Mouse (Mus musculus) midbrain, embryonic 12.5 days (tissue): ENCODE measurements around the gene Nova2. TPM values are rescaled to one million over a fixed set of nuclear protein-coding genes. Genes with fewer than 3 reads are reported as not detected.

Experiments used
- ATAC-seq: fragments of 200-750 bp; cut with Nextera tagmentation; 2 replicates; pipeline ENCODE4 v1.8.0; 2017; ENCODE audit warnings: low read depth, moderate TSS enrichment, moderate library complexity; ENCODE audit not compliant: low FRiP score
- H3K27ac ChIP-seq: fragments of 300-500 bp; sonication (generic); replicated peaks from 2 replicates; pipeline ENCODE4 v1.5.1; 2016; ENCODE audit warnings: mild to moderate bottlenecking
- H3K27me3 ChIP-seq: fragments of 300-500 bp; sonication (generic); 2 replicates; pipeline ENCODE4 v1.6.1; 2016; ENCODE audit warnings: mild to moderate bottlenecking
- H3K36me3 ChIP-seq: fragments of 300-500 bp; sonication (generic); 2 replicates; pipeline ENCODE4 v1.6.1; 2016
- H3K4me1 ChIP-seq: fragments of 300-500 bp; sonication (generic); 2 replicates; pipeline ENCODE4 v1.6.1; 2016
- H3K4me2 ChIP-seq: fragments of 300-500 bp; sonication (generic); replicated peaks from 2 replicates; pipeline ENCODE4 v1.6.1; 2016; ENCODE audit warnings: mild to moderate bottlenecking, moderate library complexity
- H3K4me3 ChIP-seq: fragments of 300-500 bp; sonication (generic); 2 replicates; pipeline ENCODE4 v1.5.1; 2016; ENCODE audit warnings: mild to moderate bottlenecking
- H3K9ac ChIP-seq: fragments of 300-500 bp; sonication (generic); replicated peaks from 2 replicates; pipeline ENCODE4 v1.6.1; 2016; ENCODE audit warnings: mild to moderate bottlenecking, moderate library complexity
- H3K9me3 ChIP-seq: fragments of 300-500 bp; sonication (generic); 2 replicates; pipeline ENCODE4 v1.6.1; 2016; ENCODE audit warnings: mild to moderate bottlenecking
- WGBS: fragments of 180-500 bp; shearing (Covaris S2); methylation state at CpG from one replicate; pipeline ENCODE4 v1.1.7; 2016; 5-methylcytosine and 5-hydroxymethylcytosine counted together
- polyA plus RNA-seq: library from polyadenylated mRNA; unstranded; fragments of >200 nt; fragmentation: Nextera tagmentation; extraction: Ambion mirVana; gene quantifications from 2 replicates; pipeline ENCODE4 v1.2.1, GENCODE M21; 2016

Gene Nova2
- polyA plus RNA-seq, 1 experiment from 2014 or later, result 12.0 TPM

GRCm38 (mm10) chr7:18990601-18991295 is 65.1 kb downstream of the Nova2 start, which contains the start of gene Mypop:
Gene Mypop, plus strand, starts transcription at chr7:18991245.
- 0 out of 2 replicates have a peak, but pooled peaks cover 4% of the 10 kb centered on the region for H3K36me3 ChIP-seq
- peak; percentile 93 for ATAC-seq
- peaks cover 25% of the 10 kb centered on the region for H3K27me3 ChIP-seq
- peaks cover 24% of the 10 kb centered on the region for H3K4me1 ChIP-seq
- peak within 1 kb of the TSS; percentile 69 for H3K9ac ChIP-seq
- H3K9me3 ChIP-seq, result no peaks in the 10 kb centered on the region
- WGBS, result under 1% methylated on average over 36 of the region's 37 CpGs
- peak within 1 kb of the TSS; percentile 73 for H3K4me2 ChIP-seq
- peak within 1 kb of the TSS; percentile 56 for H3K4me3 ChIP-seq
- H3K27ac ChIP-seq, result peak within 1 kb of the TSS; percentile 95

GRCm38 (mm10) chr7:18991660-18992293 is 66.1 kb downstream of the Nova2 start:
- Histone ChIP-seq H3K27me3 (peaks cover 25% of the 10 kb centered on the region), H3K36me3 (peaks cover 9% of the 10 kb centered on the region; the same call in 1 of the 2 replicates), H3K9ac (peak overlapping the region; percentile 69), H3K27ac (peak overlapping the region; percentile 20; the same call in 1 of the 2 replicates), H3K4me2 (peak overlapping the region; percentile 73), H3K4me3 (peak overlapping the region; percentile 56), H3K4me1 (peaks cover 24% of the 10 kb centered on the region), H3K9me3 (no peaks in the 10 kb centered on the region)
- under 1% methylated on average over 59 of the region's 59 CpGs for WGBS
- 0 out of 2 replicates have a peak, but pooled peaks have one; percentile 0 for ATAC-seq

GRCm38 (mm10) chr7:18992294-18992675 is 66.6 kb downstream of the Nova2 start:
- H3K9ac ChIP-seq, result peak overlapping the region; percentile 69
- peaks cover 24% of the 10 kb centered on the region for H3K4me1 ChIP-seq
- 3% methylated on average over 31 of the region's 31 CpGs for WGBS
- peak overlapping the region; percentile 20; the same call in 1 of the 2 replicates for H3K27ac ChIP-seq
- peaks cover 9% of the 10 kb centered on the region; the same call in 1 of the 2 replicates for H3K36me3 ChIP-seq
- H3K4me3 ChIP-seq, result peak overlapping the region; percentile 56
- peak overlapping the region; percentile 73 for H3K4me2 ChIP-seq
- peaks cover 25% of the 10 kb centered on the region for H3K27me3 ChIP-seq
- H3K9me3 ChIP-seq, result no peaks in the 10 kb centered on the region
- no peak for ATAC-seq

- WGBS, result 89% methylated on average over 5 of the region's 5 CpGs
- H3K9me3 ChIP-seq, result no peaks in the 10 kb centered on the region
- peak overlapping the region; percentile 73 for H3K4me2 ChIP-seq
Measured at GRCm38 (mm10) chr7:18993036-18993435, 67.3 kb downstream of the Nova2 start.

GRCm38 (mm10) chr7:18998835-18999234 is 73.1 kb downstream of the Nova2 start:
- Histone ChIP-seq H3K27ac (0 out of 2 replicates have a peak overlapping the region, but pooled peaks have one; percentile 2), H3K27me3 (0 out of 2 replicates have a peak, but pooled peaks cover under 1% of the 10 kb centered on the region), H3K9me3 (no peaks in the 10 kb centered on the region), H3K36me3 (peaks cover 9% of the 10 kb centered on the region; the same call in 1 of the 2 replicates), H3K4me2 (no peak overlapping the region), H3K9ac (no peak overlapping the region), H3K4me3 (no peak overlapping the region), H3K4me1 (peaks cover 26% of the 10 kb centered on the region)
- 30% methylated on average over 9 of the region's 9 CpGs for WGBS
- ATAC-seq, result no peak

More at GRCm38 (mm10) chr7:18993036-18993435, 67.3 kb downstream of the Nova2 start:
- H3K27me3 ChIP-seq, result peaks cover 25% of the 10 kb centered on the region
- H3K4me1 ChIP-seq, result peaks cover 24% of the 10 kb centered on the region
- H3K27ac ChIP-seq, result no peak overlapping the region
- H3K9ac ChIP-seq, result no peak overlapping the region
- H3K36me3 ChIP-seq, result peaks cover 9% of the 10 kb centered on the region; the same call in 1 of the 2 replicates
- ATAC-seq, result no peak
- peak overlapping the region; percentile 56; the same call in 1 of the 2 replicates for H3K4me3 ChIP-seq

- Histone ChIP-seq H3K36me3 (peaks cover 14% of the 10 kb centered on the region), H3K27me3 (no peaks in the 10 kb centered on the region), H3K4me2 (peak overlapping the region; percentile 44), H3K4me1 (peaks cover 36% of the 10 kb centered on the region), H3K27ac (no peak overlapping the region), H3K4me3 (peak overlapping the region; percentile 33), H3K9me3 (no peaks in the 10 kb centered on the region), H3K9ac (peak overlapping the region; percentile 51; the same call in 1 of the 2 replicates)
- 50% methylated on average over 10 of the region's 10 CpGs for WGBS
- no peak for ATAC-seq
Measured at GRCm38 (mm10) chr7:19000421-19000820, 74.7 kb downstream of the Nova2 start.

- 45% methylated on average over 17 of the region's 18 CpGs for WGBS
- ATAC-seq, result no peak
Measured at GRCm38 (mm10) chr7:19001066-19001806, 75.5 kb downstream of the Nova2 start.

GRCm38 (mm10) chr7:19001807-19002085 is 76.1 kb downstream of the Nova2 start:
- H3K36me3 ChIP-seq, result peaks cover 16% of the 10 kb centered on the region
- no peak overlapping the region for H3K4me3 ChIP-seq
- no peak overlapping the region for H3K4me2 ChIP-seq
- no peak overlapping the region for H3K27ac ChIP-seq
- no peaks in the 10 kb centered on the region for H3K9me3 ChIP-seq
- no peak for ATAC-seq
- WGBS, result 87% methylated on average over 3 of the region's 3 CpGs
- H3K27me3 ChIP-seq, result no peaks in the 10 kb centered on the region
- H3K9ac ChIP-seq, result no peak overlapping the region
- H3K4me1 ChIP-seq, result peaks cover 48% of the 10 kb centered on the region

More at GRCm38 (mm10) chr7:19001066-19001806, 75.5 kb downstream of the Nova2 start:
- H3K9me3 ChIP-seq, result no peaks in the 10 kb centered on the region
- H3K27ac ChIP-seq, result no peak overlapping the region
- H3K36me3 ChIP-seq, result peaks cover 18% of the 10 kb centered on the region
- H3K4me1 ChIP-seq, result peaks cover 44% of the 10 kb centered on the region
- H3K4me3 ChIP-seq, result peak overlapping the region; percentile 33
- peak overlapping the region; percentile 44 for H3K4me2 ChIP-seq
- H3K9ac ChIP-seq, result peak overlapping the region; percentile 51; the same call in 1 of the 2 replicates
- no peaks in the 10 kb centered on the region for H3K27me3 ChIP-seq

- Histone ChIP-seq H3K36me3 (peaks cover 20% of the 10 kb centered on the region), H3K9ac (peak overlapping the region; percentile 73), H3K4me2 (peak overlapping the region; percentile 60), H3K4me1 (peaks cover 52% of the 10 kb centered on the region), H3K27ac (no peak overlapping the region), H3K4me3 (peak overlapping the region; percentile 36), H3K9me3 (no peaks in the 10 kb centered on the region), H3K27me3 (no peaks in the 10 kb centered on the region)
- ATAC-seq, result no peak
- 47% methylated on average over 4 of the region's 4 CpGs for WGBS
Measured at GRCm38 (mm10) chr7:19002115-19002514, 76.4 kb downstream of the Nova2 start.

- Histone ChIP-seq H3K4me1 (peaks cover 56% of the 10 kb centered on the region), H3K4me3 (peak overlapping the region; percentile 36), H3K9me3 (no peaks in the 10 kb centered on the region), H3K27ac (peak overlapping the region; percentile 54), H3K9ac (peak overlapping the region; percentile 73), H3K27me3 (no peaks in the 10 kb centered on the region), H3K4me2 (peak overlapping the region; percentile 60), H3K36me3 (peaks cover 24% of the 10 kb centered on the region)
- 3% methylated on average over 17 of the region's 17 CpGs for WGBS
- ATAC-seq, result peak; percentile 48
Measured at GRCm38 (mm10) chr7:19002848-19003498, 77.3 kb downstream of the Nova2 start.

- peak; percentile 67 for ATAC-seq
- peaks cover 50% of the 10 kb centered on the region for H3K4me1 ChIP-seq
- H3K9ac ChIP-seq, result peak within 1 kb of the TSS; percentile 92
- WGBS, result under 1% methylated on average over 84 of the region's 90 CpGs
- peak within 1 kb of the TSS; percentile 92 for H3K4me3 ChIP-seq
- peak within 1 kb of the TSS; percentile 94 for H3K4me2 ChIP-seq
- H3K9me3 ChIP-seq, result no peaks in the 10 kb centered on the region
- H3K27me3 ChIP-seq, result no peaks in the 10 kb centered on the region
- H3K36me3 ChIP-seq, result peaks cover 24% of the 10 kb centered on the region
- peak within 1 kb of the TSS; percentile 90 for H3K27ac ChIP-seq
Measured at GRCm38 (mm10) chr7:19003902-19004630, 78.4 kb downstream of the Nova2 start, which contains the start of gene Irf2bp1. Gene Irf2bp1, plus strand, starts transcription at chr7:19004044.
